Mouse (Mus musculus): ENCODE results near the gene Tcp11. TPM values are rescaled to one million over a fixed set of nuclear protein-coding genes. Genes with fewer than 3 reads are reported as not detected.

The Tcp11 gene
- polyA plus RNA-seq, 1 experiment from 2014 or later = 0.34 TPM

DNA sequence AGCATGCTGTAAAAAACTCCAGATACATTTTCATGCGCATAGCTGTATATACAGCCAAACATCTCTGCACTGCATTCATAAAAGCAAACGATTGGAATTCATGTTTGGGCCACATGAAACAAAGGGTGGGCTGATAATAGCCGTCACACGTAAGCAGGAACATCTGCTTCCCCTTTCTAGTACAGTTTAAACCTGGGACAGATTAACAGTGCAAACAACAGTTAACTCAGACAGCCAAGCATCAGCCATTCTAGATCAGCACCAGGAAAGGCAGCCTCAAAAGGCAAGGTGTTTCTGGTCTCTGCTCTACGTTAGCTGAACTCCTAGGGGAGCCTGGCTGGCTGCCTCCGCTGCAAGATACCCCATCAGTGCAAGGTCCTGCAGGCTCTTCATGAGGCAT lies 17.3 kb downstream of the Tcp11 start:
- 78% methylated on average over 6 of the region's 6 CpGs for WGBS (ENCODE audit: insufficient replicate concordance)
- ATAC-seq (replicated peaks; ENCODE audit: insufficient number of reproducible peaks, low FRiP score, low TSS enrichment) = no peak
- Histone ChIP-seq H3K9me3 (replicated peaks; ENCODE audit: control insufficient read depth, low read length) (no peaks in the 10 kb centered on the region), H3K4me3 (ENCODE audit: low read depth, low read length) (no peak overlapping the region), H3K9ac (ENCODE audit: low read depth, low read length) (no peak overlapping the region), H3K36me3 (ENCODE audit: control insufficient read depth, insufficient read depth, low read length) (peaks cover 8% of the 10 kb centered on the region), H3K4me2 (no peak overlapping the region), H3K27me3 (ENCODE audit: control insufficient read depth, insufficient read depth, low read length) (no peaks in the 10 kb centered on the region), H3K4me1 (ENCODE audit: control insufficient read depth, insufficient read depth, low read length) (no peaks in the 10 kb centered on the region), H3K27ac (ENCODE audit: low read depth, low read length) (no peak overlapping the region)

DNA sequence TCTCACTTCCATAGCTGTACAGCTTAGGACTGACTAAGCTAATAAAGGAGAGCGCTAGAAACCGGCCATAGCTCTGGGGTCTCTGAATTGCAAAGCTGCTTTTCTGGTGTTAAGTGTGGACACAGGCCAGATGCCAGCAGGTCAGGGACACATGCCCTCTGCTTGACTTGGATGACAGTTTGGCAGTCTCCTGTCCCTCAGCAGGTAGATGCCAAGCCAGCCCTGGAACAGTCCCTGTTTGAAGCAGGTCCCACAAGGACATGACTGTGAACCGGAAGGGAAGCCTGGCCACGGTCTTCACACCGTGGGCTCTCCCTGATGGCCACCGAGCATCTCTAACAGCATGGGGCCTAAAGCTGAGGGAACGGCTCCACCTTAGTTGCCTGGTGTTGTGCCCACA lies 17.7 kb downstream of the Tcp11 start:
- Histone ChIP-seq H3K4me3 (ENCODE audit: low read depth, low read length) (no peak overlapping the region), H3K9me3 (replicated peaks; ENCODE audit: control insufficient read depth, low read length) (no peaks in the 10 kb centered on the region), H3K27me3 (ENCODE audit: control insufficient read depth, insufficient read depth, low read length) (no peaks in the 10 kb centered on the region), H3K4me1 (ENCODE audit: control insufficient read depth, insufficient read depth, low read length) (no peaks in the 10 kb centered on the region), H3K36me3 (ENCODE audit: control insufficient read depth, insufficient read depth, low read length) (peaks cover 8% of the 10 kb centered on the region), H3K4me2 (no peak overlapping the region), H3K9ac (ENCODE audit: low read depth, low read length) (no peak overlapping the region), H3K27ac (ENCODE audit: low read depth, low read length) (no peak overlapping the region)
- WGBS (ENCODE audit: insufficient replicate concordance) = 83% methylated on average over 7 of the region's 7 CpGs
- ATAC-seq (replicated peaks; ENCODE audit: insufficient number of reproducible peaks, low FRiP score, low TSS enrichment) = no peak

DNA sequence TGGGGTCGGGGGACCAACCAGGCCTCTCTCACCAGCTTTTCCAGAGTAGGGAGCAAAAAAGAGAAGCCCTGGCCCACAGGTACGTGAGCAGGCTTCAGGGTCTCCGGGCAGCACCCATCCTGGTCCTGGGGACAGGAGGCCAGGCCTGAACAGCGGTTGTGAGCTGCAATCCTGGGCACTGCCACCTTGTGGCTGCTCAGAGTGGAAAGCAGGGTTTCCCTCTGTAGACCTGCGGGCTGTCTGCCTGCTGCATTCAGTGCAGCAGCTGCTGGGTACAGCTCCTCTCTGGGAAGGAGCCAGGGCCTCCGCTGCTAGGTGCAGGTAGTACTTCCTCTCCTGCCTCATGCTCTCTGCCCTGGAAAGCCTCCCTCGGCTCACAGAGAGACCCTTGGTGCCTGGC lies 19.0 kb downstream of the Tcp11 start:
- ATAC-seq (replicated peaks; ENCODE audit: insufficient number of reproducible peaks, low FRiP score, low TSS enrichment) = no peak
- no peak overlapping the region for H3K9ac ChIP-seq (ENCODE audit: low read depth, low read length)
- 50% methylated on average over 7 of the region's 7 CpGs for WGBS (ENCODE audit: insufficient replicate concordance)

DNA sequence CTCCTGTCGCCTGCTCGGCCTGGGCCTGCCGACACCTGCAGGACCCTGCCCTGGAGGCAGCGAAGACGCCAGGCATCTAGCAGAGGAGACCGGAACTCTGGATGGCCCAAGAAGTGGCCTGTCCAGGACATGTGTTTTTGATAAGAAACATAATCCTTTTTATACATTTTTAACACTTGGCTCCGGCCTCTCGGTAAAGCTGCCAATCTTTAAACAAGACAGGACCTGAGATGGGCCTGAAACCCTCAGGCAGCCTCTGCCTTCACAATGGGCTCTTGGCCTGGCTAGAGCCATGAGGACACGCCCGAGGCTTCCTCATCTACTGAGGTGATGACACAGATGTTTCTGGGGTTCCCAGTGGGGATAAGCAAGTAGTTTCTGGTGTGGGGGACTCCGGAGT lies 19.8 kb downstream of the Tcp11 start:
- 91% methylated on average over 11 of the region's 11 CpGs for WGBS (ENCODE audit: insufficient replicate concordance)
- H3K9ac ChIP-seq (ENCODE audit: low read depth, low read length) = no peak overlapping the region
- no peak overlapping the region for H3K4me2 ChIP-seq
- no peak overlapping the region for H3K4me3 ChIP-seq (ENCODE audit: low read depth, low read length)
- H3K9me3 ChIP-seq (replicated peaks; ENCODE audit: control insufficient read depth, low read length) = no peaks in the 10 kb centered on the region
- ATAC-seq (replicated peaks; ENCODE audit: insufficient number of reproducible peaks, low FRiP score, low TSS enrichment) = no peak
- H3K27ac ChIP-seq (ENCODE audit: low read depth, low read length) = no peak overlapping the region
- H3K4me1 ChIP-seq (ENCODE audit: control insufficient read depth, insufficient read depth, low read length) = no peaks in the 10 kb centered on the region
- H3K27me3 ChIP-seq (ENCODE audit: control insufficient read depth, insufficient read depth, low read length) = no peaks in the 10 kb centered on the region
- H3K36me3 ChIP-seq (ENCODE audit: control insufficient read depth, insufficient read depth, low read length) = peaks cover 8% of the 10 kb centered on the region

More for the DNA sequence above, 19.0 kb downstream of the Tcp11 start:
- H3K27ac ChIP-seq (ENCODE audit: low read depth, low read length) = no peak overlapping the region
- H3K4me1 ChIP-seq (ENCODE audit: control insufficient read depth, insufficient read depth, low read length) = no peaks in the 10 kb centered on the region
- H3K36me3 ChIP-seq (ENCODE audit: control insufficient read depth, insufficient read depth, low read length) = peaks cover 8% of the 10 kb centered on the region
- no peak overlapping the region for H3K4me2 ChIP-seq
- H3K27me3 ChIP-seq (ENCODE audit: control insufficient read depth, insufficient read depth, low read length) = no peaks in the 10 kb centered on the region
- H3K4me3 ChIP-seq (ENCODE audit: low read depth, low read length) = no peak overlapping the region
- H3K9me3 ChIP-seq (replicated peaks; ENCODE audit: control insufficient read depth, low read length) = no peaks in the 10 kb centered on the region

DNA sequence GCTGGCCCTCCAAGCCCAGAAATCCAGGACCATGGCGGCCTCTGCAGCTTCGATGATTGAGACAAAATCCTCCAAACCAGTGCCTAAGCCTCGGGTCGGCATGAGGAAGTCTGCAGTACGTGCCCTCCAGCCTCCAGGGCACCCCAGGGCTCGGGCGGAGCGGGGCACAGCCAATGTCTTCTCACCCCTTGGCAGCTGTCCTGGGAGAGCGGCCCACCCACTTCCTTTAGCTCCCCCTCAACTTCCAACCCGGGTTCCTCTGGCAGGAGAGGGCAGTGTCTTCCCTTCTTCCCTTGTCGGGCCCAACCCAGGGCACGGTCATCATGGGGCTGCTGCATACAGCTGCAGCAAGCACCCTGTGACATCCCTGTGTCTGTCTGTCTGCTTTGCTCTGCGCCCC lies 22.1 kb downstream of the Tcp11 start:
- Histone ChIP-seq H3K9ac (ENCODE audit: low read depth, low read length) (no peak overlapping the region), H3K4me2 (no peak overlapping the region), H3K36me3 (ENCODE audit: control insufficient read depth, insufficient read depth, low read length) (peaks cover 17% of the 10 kb centered on the region), H3K4me1 (ENCODE audit: control insufficient read depth, insufficient read depth, low read length) (no peaks in the 10 kb centered on the region), H3K27me3 (ENCODE audit: control insufficient read depth, insufficient read depth, low read length) (no peaks in the 10 kb centered on the region), H3K4me3 (ENCODE audit: low read depth, low read length) (no peak overlapping the region), H3K27ac (ENCODE audit: low read depth, low read length) (no peak overlapping the region), H3K9me3 (replicated peaks; ENCODE audit: control insufficient read depth, low read length) (no peaks in the 10 kb centered on the region)
- no peak for ATAC-seq (replicated peaks; ENCODE audit: insufficient number of reproducible peaks, low FRiP score, low TSS enrichment)
- WGBS (ENCODE audit: insufficient replicate concordance) = 81% methylated on average over 13 of the region's 13 CpGs

DNA sequence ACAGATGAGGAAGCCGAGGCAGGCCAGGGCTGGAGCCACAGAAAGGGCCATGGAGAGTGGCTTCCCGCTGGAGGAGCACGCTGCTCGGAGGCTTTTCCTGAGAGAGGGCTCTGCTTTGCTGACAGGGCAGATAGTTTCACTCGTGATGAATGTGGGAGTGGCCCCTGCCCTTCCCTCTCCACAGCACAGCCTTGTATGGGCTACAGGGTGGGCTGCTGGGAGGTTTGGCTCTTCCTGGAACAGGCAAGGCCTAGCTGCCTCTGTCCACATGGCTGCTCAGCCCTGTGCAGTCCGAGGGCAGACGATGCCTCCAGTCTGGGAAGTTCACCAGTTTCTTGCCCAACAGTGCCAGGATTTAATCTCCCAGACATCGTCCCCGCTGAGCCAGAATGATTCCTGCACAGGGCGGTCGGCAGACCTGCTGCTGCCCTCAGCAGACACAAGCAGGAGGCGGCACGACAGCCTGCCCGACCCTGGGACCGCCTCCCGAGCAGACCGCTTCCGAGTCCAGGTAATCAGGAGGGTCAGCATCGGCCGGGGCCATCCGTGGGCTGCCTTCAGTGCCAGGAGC lies 28.1 kb downstream of the Tcp11 start:
- Histone ChIP-seq H3K4me2 (no peak overlapping the region), H3K27me3 (ENCODE audit: control insufficient read depth, insufficient read depth, low read length) (no peaks in the 10 kb centered on the region), H3K4me1 (ENCODE audit: control insufficient read depth, insufficient read depth, low read length) (no peaks in the 10 kb centered on the region), H3K9ac (ENCODE audit: low read depth, low read length) (no peak overlapping the region), H3K27ac (ENCODE audit: low read depth, low read length) (no peak overlapping the region), H3K36me3 (ENCODE audit: control insufficient read depth, insufficient read depth, low read length) (peaks cover 9% of the 10 kb centered on the region), H3K9me3 (replicated peaks; ENCODE audit: control insufficient read depth, low read length) (no peaks in the 10 kb centered on the region), H3K4me3 (ENCODE audit: low read depth, low read length) (no peak overlapping the region)
- ATAC-seq (replicated peaks; ENCODE audit: insufficient number of reproducible peaks, low FRiP score, low TSS enrichment) = no peak
- 80% methylated on average over 21 of the region's 21 CpGs for WGBS (ENCODE audit: insufficient replicate concordance)

DNA sequence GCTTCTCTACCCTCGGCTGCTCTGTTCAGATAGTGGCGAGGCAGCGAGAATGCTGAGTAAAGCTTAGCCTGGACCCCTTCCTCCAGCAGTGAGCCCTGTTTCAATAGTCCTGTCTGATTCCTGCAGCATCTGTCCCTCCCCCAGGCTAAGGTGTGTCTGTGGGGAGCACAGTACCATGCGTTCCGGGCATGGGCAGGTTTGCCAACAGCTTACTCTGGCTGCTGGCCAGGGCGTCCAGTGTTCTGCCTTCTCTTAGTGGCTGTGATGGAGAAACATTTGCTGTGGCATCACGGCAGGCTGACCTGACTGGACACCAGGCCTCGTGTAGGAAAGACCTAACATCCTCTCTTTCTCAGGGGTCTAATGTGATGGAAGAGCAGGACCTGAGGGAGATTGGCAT lies 30.2 kb downstream of the Tcp11 start:
- 87% methylated on average over 8 of the region's 8 CpGs for WGBS (ENCODE audit: insufficient replicate concordance)
- Histone ChIP-seq H3K4me2 (no peak overlapping the region), H3K4me3 (ENCODE audit: low read depth, low read length) (no peak overlapping the region), H3K27ac (ENCODE audit: low read depth, low read length) (no peak overlapping the region), H3K36me3 (ENCODE audit: control insufficient read depth, insufficient read depth, low read length) (peaks cover 9% of the 10 kb centered on the region), H3K9me3 (replicated peaks; ENCODE audit: control insufficient read depth, low read length) (no peaks in the 10 kb centered on the region), H3K4me1 (ENCODE audit: control insufficient read depth, insufficient read depth, low read length) (no peaks in the 10 kb centered on the region), H3K27me3 (ENCODE audit: control insufficient read depth, insufficient read depth, low read length) (no peaks in the 10 kb centered on the region), H3K9ac (ENCODE audit: low read depth, low read length) (no peak overlapping the region)
- no peak for ATAC-seq (replicated peaks; ENCODE audit: insufficient number of reproducible peaks, low FRiP score, low TSS enrichment)

DNA sequence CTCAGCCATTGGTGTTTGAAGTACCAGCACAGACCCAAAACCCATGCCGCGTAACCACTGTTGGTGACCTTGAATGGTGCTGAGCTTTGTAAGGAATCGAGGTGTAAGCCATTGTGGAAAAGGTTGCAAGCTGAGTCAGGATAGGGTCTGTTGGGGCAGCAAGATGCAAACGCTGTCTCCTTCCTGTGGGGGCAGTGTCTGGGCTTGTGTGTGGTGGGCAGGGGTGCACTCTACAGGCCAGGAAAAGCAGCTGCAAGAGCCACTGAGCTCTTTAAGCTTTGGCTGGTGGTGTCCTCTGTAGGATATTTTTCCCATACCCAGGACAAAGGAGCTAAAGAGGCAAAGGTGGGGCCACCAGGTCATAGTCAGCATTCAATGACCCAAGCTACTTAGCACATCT lies 32.0 kb downstream of the Tcp11 start:
- Histone ChIP-seq H3K27me3 (ENCODE audit: control insufficient read depth, insufficient read depth, low read length) (no peaks in the 10 kb centered on the region), H3K36me3 (ENCODE audit: control insufficient read depth, insufficient read depth, low read length) (no peaks in the 10 kb centered on the region; the same call in 1 of the 2 replicates), H3K4me3 (ENCODE audit: low read depth, low read length) (no peak overlapping the region), H3K27ac (ENCODE audit: low read depth, low read length) (no peak overlapping the region), H3K9ac (ENCODE audit: low read depth, low read length) (no peak overlapping the region), H3K4me2 (no peak overlapping the region), H3K4me1 (ENCODE audit: control insufficient read depth, insufficient read depth, low read length) (no peaks in the 10 kb centered on the region), H3K9me3 (replicated peaks; ENCODE audit: control insufficient read depth, low read length) (no peaks in the 10 kb centered on the region)
- WGBS (ENCODE audit: insufficient replicate concordance) = 47% methylated on average over 4 of the region's 4 CpGs
- peak; percentile 46; the same call in 1 of the 2 replicates for ATAC-seq (replicated peaks; ENCODE audit: insufficient number of reproducible peaks, low FRiP score, low TSS enrichment)

DNA sequence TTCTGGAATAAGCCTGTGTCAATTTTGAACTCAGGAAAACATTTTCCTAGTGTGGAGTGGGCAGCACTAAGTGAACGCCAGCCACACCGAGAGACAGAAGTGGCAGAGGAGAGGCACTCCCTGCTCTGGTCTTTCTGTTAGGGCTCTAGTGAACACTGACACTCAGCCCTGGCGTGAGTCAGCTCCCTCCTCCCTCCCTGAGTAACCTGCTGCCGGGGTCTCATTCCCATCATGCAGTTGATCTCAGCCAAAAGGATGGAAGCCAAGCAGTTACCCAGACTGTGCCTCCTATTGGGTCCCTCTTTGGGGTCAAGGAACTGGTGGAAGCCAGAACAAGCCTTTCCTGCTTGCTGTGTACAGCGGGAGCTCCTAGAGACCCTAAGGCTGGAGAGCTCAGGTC lies 32.9 kb downstream of the Tcp11 start:
- Histone ChIP-seq H3K27me3 (ENCODE audit: control insufficient read depth, insufficient read depth, low read length) (no peaks in the 10 kb centered on the region), H3K27ac (ENCODE audit: low read depth, low read length) (no peak overlapping the region), H3K4me2 (no peak overlapping the region), H3K4me1 (ENCODE audit: control insufficient read depth, insufficient read depth, low read length) (no peaks in the 10 kb centered on the region), H3K4me3 (ENCODE audit: low read depth, low read length) (no peak overlapping the region), H3K36me3 (ENCODE audit: control insufficient read depth, insufficient read depth, low read length) (no peaks in the 10 kb centered on the region; the same call in 1 of the 2 replicates), H3K9me3 (replicated peaks; ENCODE audit: control insufficient read depth, low read length) (no peaks in the 10 kb centered on the region), H3K9ac (ENCODE audit: low read depth, low read length) (no peak overlapping the region)
- WGBS (ENCODE audit: insufficient replicate concordance) = 72% methylated on average over 5 of the region's 5 CpGs
- ATAC-seq (replicated peaks; ENCODE audit: insufficient number of reproducible peaks, low FRiP score, low TSS enrichment) = no peak

All from heart, embryonic 11.5 days (tissue).